Comparison of ENCODE assay signal across 15 mouse cellular contexts in genomic region chr3:94679351-94679841, GRCm38 (mm10). TPM values are rescaled to one million over a fixed set of nuclear protein-coding genes. Genes with fewer than 3 reads are reported as not detected.
DNase-seq lines count a peak whose midpoint lies in the region; ATAC-seq and TF ChIP-seq lines count a peak whose summit lies in the region.
"Had no signal": no experiment of that assay in that cellular context is flagged by ENCODE, and none has a peak within 500 bp of the region (broad histone marks: within the 10 kb centered on the region; RNA-seq: fewer than 3 reads in every experiment).

No protein-coding gene starts in this region.

- peak; percentile 87 for TF ChIP-seq EP300 in stomach, postnatal 0 days (optimal IDR thresholded peaks at IDR 0.05)

- no peak overlapping the region for H3K9ac ChIP-seq in liver, embryonic 13.5 days
- no peak overlapping the region for H3K9ac ChIP-seq in liver, embryonic 12.5 days
- no peak overlapping the region for H3K9ac ChIP-seq in stomach, postnatal 0 days (ENCODE audit: low read length)
- H3K9ac ChIP-seq: hindbrain, embryonic 12.5 days had no signal

- H3K27ac ChIP-seq in liver, embryonic 13.5 days, result peak overlapping the region; percentile 21; the same call in 1 of the 2 replicates
- H3K27ac ChIP-seq in liver, embryonic 12.5 days, result no peak overlapping the region
- H3K27ac ChIP-seq in stomach, postnatal 0 days (replicated peaks), result 0 out of 2 replicates have a peak overlapping the region, but pooled peaks have one; percentile 13
- H3K27ac ChIP-seq: heart, embryonic 10.5 days; hindbrain, embryonic 12.5 days; layer of hippocampus, adult 2 months had no signal

- 0 out of 2 replicates have a peak, but pooled peaks have one; percentile 11 for ATAC-seq in liver, embryonic 13.5 days (ENCODE audit: low read depth)
- ATAC-seq in liver, embryonic 12.5 days, result no peak
- ATAC-seq in stomach, postnatal 0 days (ENCODE audit: low FRiP score, low TSS enrichment), result peak; percentile 45
- ATAC-seq in CD4-positive, CD25-positive, alpha-beta regulatory T cell, adult 4 months, result no peak

- no peak overlapping the region for H3K4me3 ChIP-seq in liver, embryonic 13.5 days (replicated peaks)
- no peak overlapping the region for H3K4me3 ChIP-seq in liver, embryonic 12.5 days
- no peak overlapping the region for H3K4me3 ChIP-seq in lung, adult 2 months (replicated peaks; ENCODE audit: extremely low read depth, low read depth, low read length)
- H3K4me3 ChIP-seq in stomach, postnatal 0 days (ENCODE audit: low read depth, low read length), result no peak overlapping the region
- H3K4me3 ChIP-seq: erythroblast, embryonic 14.5 days; heart, embryonic 10.5 days; hindbrain, embryonic 12.5 days; layer of hippocampus, adult 2 months had no signal

- TF ChIP-seq CTCF in lung, adult 2 months (IDR thresholded peaks at IDR 0.05; ENCODE audit: insufficient read depth, low read length), result no peak
- TF ChIP-seq CTCF in stomach, postnatal 0 days (IDR thresholded peaks at IDR 0.05; ENCODE audit: low read depth), result no peak

- intact Hi-C loops in heart, postnatal 25 days (cut with DNase I), result no loop called here

- TF ChIP-seq POLR2A in lung, adult 2 months (IDR thresholded peaks at IDR 0.05; ENCODE audit: borderline replicate concordance, extremely low read depth, low read depth, low read length), result no peak

- H3K36me3 ChIP-seq in liver, embryonic 13.5 days, result no peaks in the 10 kb centered on the region
- no peaks in the 10 kb centered on the region for H3K36me3 ChIP-seq in liver, embryonic 12.5 days
- H3K36me3 ChIP-seq in stomach, postnatal 0 days (ENCODE audit: control insufficient read depth, insufficient read depth, low read length), result no peaks in the 10 kb centered on the region
- H3K36me3 ChIP-seq: heart, embryonic 10.5 days; hindbrain, embryonic 12.5 days had no signal

- H3K27me3 ChIP-seq in liver, embryonic 13.5 days, result 0 out of 2 replicates have a peak, but pooled peaks cover 5% of the 10 kb centered on the region
- H3K27me3 ChIP-seq in liver, embryonic 12.5 days (replicated peaks), result peaks cover 10% of the 10 kb centered on the region; the same call in 1 of the 2 replicates
- no peaks in the 10 kb centered on the region for H3K27me3 ChIP-seq in stomach, postnatal 0 days (ENCODE audit: control insufficient read depth, insufficient read depth, low read length)
- H3K27me3 ChIP-seq: hindbrain, embryonic 12.5 days had no signal

- no peak for DNase-seq in liver, embryonic 13.5 days
- DNase-seq in kidney, adult 9 months, result peak; percentile 91
- DNase-seq in lung, adult 2 months, result peak; percentile 54
- DNase-seq in stomach, postnatal 0 days (ENCODE audit: low spot score), result peak; percentile 69
- no peak for DNase-seq in heart, postnatal 25 days (ENCODE audit: low spot score)
- DNase-seq: adrenal gland, adult 8-10 months; cerebellum, postnatal 14 days had no signal

- no peaks in the 10 kb centered on the region for H3K9me3 ChIP-seq in liver, embryonic 13.5 days (replicated peaks)
- no peaks in the 10 kb centered on the region for H3K9me3 ChIP-seq in liver, embryonic 12.5 days (replicated peaks)
- no peaks in the 10 kb centered on the region for H3K9me3 ChIP-seq in stomach, postnatal 0 days (ENCODE audit: control insufficient read depth, low read length)
- H3K9me3 ChIP-seq: heart, embryonic 10.5 days; hindbrain, embryonic 12.5 days had no signal

- peaks cover 40% of the 10 kb centered on the region for H3K4me1 ChIP-seq in liver, embryonic 13.5 days (replicated peaks)
- peaks cover 33% of the 10 kb centered on the region for H3K4me1 ChIP-seq in liver, embryonic 12.5 days
- H3K4me1 ChIP-seq in lung, adult 2 months (ENCODE audit: control insufficient read depth, insufficient read depth, low read length), result no peaks in the 10 kb centered on the region
- no peaks in the 10 kb centered on the region for H3K4me1 ChIP-seq in stomach, postnatal 0 days (replicated peaks; ENCODE audit: control insufficient read depth, insufficient read depth)
- H3K4me1 ChIP-seq: heart, embryonic 10.5 days; hindbrain, embryonic 12.5 days had no signal

- WGBS in liver, embryonic 13.5 days (ENCODE audit: insufficient replicate concordance), result 69% methylated on average over 8 of the region's 8 CpGs
- WGBS in liver, embryonic 12.5 days (ENCODE audit: insufficient replicate concordance), result 68% methylated on average over 8 of the region's 8 CpGs
- WGBS in lung, adult 2 months, result 57% methylated on average over 8 of the region's 8 CpGs
- WGBS in stomach, postnatal 0 days, result 47% methylated on average over 8 of the region's 8 CpGs

- H3K4me2 ChIP-seq in liver, embryonic 13.5 days, result no peak overlapping the region
- H3K4me2 ChIP-seq in liver, embryonic 12.5 days, result no peak overlapping the region
- H3K4me2 ChIP-seq in stomach, postnatal 0 days (replicated peaks; ENCODE audit: low read depth), result no peak overlapping the region
- H3K4me2 ChIP-seq: hindbrain, embryonic 12.5 days had no signal

RNA-seq across cellular contexts. Expression of gene Selenbp2, which starts 14.0 kb away (rescaled TPM):
- 6.7 and 8.5 TPM in 2 replicates for polyA plus RNA-seq in liver, embryonic 13.5 days (2015; fragmentation: Nextera tagmentation; extraction: Ambion mirVana)
- polyA plus RNA-seq in liver, embryonic 12.5 days (2016; fragmentation: Nextera tagmentation; extraction: Ambion mirVana), result 3.0 and 3.3 TPM in 2 replicates
- polyA plus RNA-seq in lung, adult 2 months (2012; rRNA removed), result 7.2 and 16.1 TPM in 2 replicates
- 37.3 and 42.0 TPM in 2 replicates for polyA plus RNA-seq in stomach, postnatal 0 days (2015; fragmentation: Nextera tagmentation; extraction: Ambion mirVana)
- total RNA-seq in heart, postnatal 25 days (2021), result 10 to 100 TPM; 11.6 to 14.6 TPM
- polyA plus RNA-seq in CD4-positive, CD25-positive, alpha-beta regulatory T cell, adult 4 months (2017; shearing (Covaris generic)), result not detected
- polyA plus RNA-seq: hindbrain, embryonic 12.5 days had no signal

RNA-seq across cellular contexts. Expression of gene Tuft1, which starts 20.7 kb away (rescaled TPM):
- 4.7 and 5.3 TPM in 2 replicates for polyA plus RNA-seq in liver, embryonic 13.5 days (2015; fragmentation: Nextera tagmentation; extraction: Ambion mirVana)
- polyA plus RNA-seq in liver, embryonic 12.5 days (2016; fragmentation: Nextera tagmentation; extraction: Ambion mirVana), result 5.4 and 7.5 TPM in 2 replicates
- polyA plus RNA-seq in lung, adult 2 months (2012; rRNA removed), result 12.8 and 22.1 TPM in 2 replicates
- polyA plus RNA-seq in stomach, postnatal 0 days (2015; fragmentation: Nextera tagmentation; extraction: Ambion mirVana), result 39.7 and 43.4 TPM in 2 replicates
- 1 to 10 TPM; 2.5 to 3.0 TPM for total RNA-seq in heart, postnatal 25 days (2021)
- 1 to 10 TPM; 2.1 to 6.8 TPM for polyA plus RNA-seq in CD4-positive, CD25-positive, alpha-beta regulatory T cell, adult 4 months (2017; shearing (Covaris generic))

RNA-seq across cellular contexts. Expression of gene Gm10972, which starts 36.5 kb away (rescaled TPM):
- polyA plus RNA-seq in liver, embryonic 13.5 days (2015; fragmentation: Nextera tagmentation; extraction: Ambion mirVana), result not detected in 2 replicates
- polyA plus RNA-seq in liver, embryonic 12.5 days (2016; fragmentation: Nextera tagmentation; extraction: Ambion mirVana), result not detected in 2 replicates
- polyA plus RNA-seq in lung, adult 2 months (2012; rRNA removed), result not detected in 2 replicates
- polyA plus RNA-seq in stomach, postnatal 0 days (2015; fragmentation: Nextera tagmentation; extraction: Ambion mirVana), result not detected in 2 replicates
- total RNA-seq in heart, postnatal 25 days (2021), result not detected
- polyA plus RNA-seq in CD4-positive, CD25-positive, alpha-beta regulatory T cell, adult 4 months (2017; shearing (Covaris generic)), result not detected
- total RNA-seq: adrenal gland, adult 8-10 months; layer of hippocampus, adult 2 months; left cerebral cortex, postnatal 25 days; megakaryocyte-erythroid progenitor cell, adult 5-6 weeks had no signal
- polyA plus RNA-seq: erythroblast, embryonic 14.5 days; heart, embryonic 10.5 days; hindbrain, embryonic 12.5 days had no signal

Comparison
In these comparisons a context has a peak if more than half of its experiments do, and no peak if none do; other contexts are left out.
1. ATAC-seq: peak in liver, embryonic 13.5 days (single experiment) and stomach, postnatal 0 days (single experiment); none in liver, embryonic 12.5 days (single experiment) and CD4-positive, CD25-positive, alpha-beta regulatory T cell, adult 4 months (single experiment).
2. DNase-seq: peak in kidney, adult 9 months (single experiment), lung, adult 2 months (single experiment) and stomach, postnatal 0 days (single experiment); none in liver, embryonic 13.5 days (single experiment) and heart, postnatal 25 days (single experiment).